Mouse (Mus musculus) neural tube, embryonic 13.5 days (tissue): ENCODE results near the gene Olfr5. TPM values are rescaled to one million over a fixed set of nuclear protein-coding genes. Genes with fewer than 3 reads are reported as not detected.

Experiments
- ATAC-seq: fragments of 200-750 bp; cut with Nextera tagmentation; 2 replicates; pipeline ENCODE4 v1.8.0; 2017; ENCODE audit warnings: low read depth, mild to moderate bottlenecking, moderate TSS enrichment, moderate library complexity
- H3K27ac ChIP-seq: fragments of 300-500 bp; sonication (generic); replicated peaks from 2 replicates; pipeline ENCODE4 v1.5.1; 2015; ENCODE audit warnings: moderate library complexity, mild to moderate bottlenecking, inconsistent platforms
- H3K27me3 ChIP-seq: fragments of 300-500 bp; sonication (generic); 2 replicates; pipeline ENCODE4 v1.6.1; 2015; ENCODE audit warnings: mild to moderate bottlenecking, inconsistent platforms
- H3K36me3 ChIP-seq: fragments of 300-500 bp; sonication (generic); 2 replicates; pipeline ENCODE4 v1.6.1; 2015; ENCODE audit warnings: mild to moderate bottlenecking, inconsistent platforms
- H3K4me1 ChIP-seq: fragments of 300-500 bp; sonication (generic); replicated peaks from 2 replicates; pipeline ENCODE4 v1.6.1; 2015; ENCODE audit warnings: inconsistent platforms
- H3K4me2 ChIP-seq: fragments of 300-500 bp; sonication (generic); 2 replicates; pipeline ENCODE4 v1.6.1; 2015; ENCODE audit warnings: inconsistent platforms, mild to moderate bottlenecking, moderate library complexity
- H3K4me3 ChIP-seq: fragments of 300-500 bp; sonication (generic); 2 replicates; pipeline ENCODE4 v1.5.1; 2015; ENCODE audit warnings: mild to moderate bottlenecking, inconsistent platforms
- H3K9ac ChIP-seq: fragments of 300-500 bp; sonication (generic); 2 replicates; pipeline ENCODE4 v1.6.1; 2015; ENCODE audit warnings: moderate library complexity, mild to moderate bottlenecking, inconsistent platforms
- H3K9me3 ChIP-seq: fragments of 300-500 bp; sonication (generic); 2 replicates; pipeline ENCODE4 v1.6.1; 2016; ENCODE audit warnings: inconsistent platforms
- WGBS: fragments of 180-500 bp; shearing (Covaris S2); methylation state at CpG from one replicate; pipeline ENCODE4 v1.1.7; 2015; 5-methylcytosine and 5-hydroxymethylcytosine counted together
- polyA plus RNA-seq: library from polyadenylated mRNA; unstranded; fragments of >200 nt; fragmentation: Nextera tagmentation; extraction: Ambion mirVana; gene quantifications from 2 replicates; pipeline ENCODE4 v1.2.1, GENCODE M21; 2015

Gene Olfr5
- polyA plus RNA-seq, 1 experiment from 2014 or later: not detected

- ATAC-seq: no peak
- Histone ChIP-seq H3K27me3 (no peaks in the 10 kb centered on the region), H3K4me1 (peaks cover 12% of the 10 kb centered on the region), H3K9me3 (no peaks in the 10 kb centered on the region), H3K36me3 (no peaks in the 10 kb centered on the region), H3K4me2 (no peak within 1 kb of the TSS), H3K9ac (no peak within 1 kb of the TSS), H3K27ac (no peak within 1 kb of the TSS), H3K4me3 (no peak within 1 kb of the TSS)
- 80% methylated on average over 3 of the region's 3 CpGs for WGBS
Observed at GRCm38 (mm10) chr7:6438388-6438787, 48.4 kb downstream of the Olfr5 start, which contains the start of gene Olfr1344. Olfr1344 (plus strand) TSS chr7:6438688.

GRCm38 (mm10) chr7:6430342-6430741, 56.4 kb downstream of the Olfr5 start:
- H3K27me3 ChIP-seq: no peaks in the 10 kb centered on the region
- no peak for ATAC-seq
- 34% methylated on average over 2 of the region's 2 CpGs for WGBS
- H3K9me3 ChIP-seq: peaks cover 7% of the 10 kb centered on the region; the same call in 1 of the 2 replicates
- H3K9ac ChIP-seq: no peak overlapping the region
- no peak overlapping the region for H3K4me2 ChIP-seq
- H3K27ac ChIP-seq: no peak overlapping the region
- H3K36me3 ChIP-seq: peaks cover 5% of the 10 kb centered on the region; the same call in 1 of the 2 replicates
- H3K4me1 ChIP-seq: peaks cover 6% of the 10 kb centered on the region
- H3K4me3 ChIP-seq: no peak overlapping the region

DNA sequence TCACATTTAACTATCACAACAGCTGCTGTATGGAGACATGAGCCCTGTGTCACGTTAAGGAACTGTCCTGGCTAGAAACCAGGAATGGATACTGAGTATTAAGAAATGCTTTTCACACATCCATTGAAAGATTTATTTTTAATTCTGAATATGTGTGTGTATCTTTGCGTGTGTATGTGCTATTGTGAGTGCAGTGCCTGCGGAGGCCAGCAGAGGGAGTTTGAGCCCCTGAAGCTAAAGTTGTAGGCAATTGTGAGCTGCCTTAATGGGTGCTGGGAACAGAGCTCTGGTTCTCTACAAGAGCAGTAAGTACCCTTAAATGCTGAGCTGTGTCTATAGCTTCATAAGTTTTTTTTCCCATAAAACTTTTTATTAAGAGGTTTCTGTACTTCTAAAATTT, 57.4 kb downstream of the Olfr5 start:
- H3K27ac ChIP-seq: no peak overlapping the region
- no peaks in the 10 kb centered on the region for H3K27me3 ChIP-seq
- peaks cover 7% of the 10 kb centered on the region; the same call in 1 of the 2 replicates for H3K9me3 ChIP-seq
- no peaks in the 10 kb centered on the region; the same call in 1 of the 2 replicates for H3K4me1 ChIP-seq
- no peak overlapping the region for H3K9ac ChIP-seq
- WGBS: 87% methylated on average over 3 of the region's 3 CpGs
- peaks cover 5% of the 10 kb centered on the region; the same call in 1 of the 2 replicates for H3K36me3 ChIP-seq
- ATAC-seq: no peak
- H3K4me3 ChIP-seq: no peak overlapping the region
- H3K4me2 ChIP-seq: no peak overlapping the region

Other genes with a start within 250 kb of the Olfr5 start
- gene Epp13, start 234.2 kb downstream of the Olfr5 start, polyA plus RNA-seq: not detected in 2 replicates
- 17.7 and 17.8 TPM in 2 replicates for gene Zfp667, start 200.4 kb downstream of the Olfr5 start, polyA plus RNA-seq
- 10.4 and 14.0 TPM in 2 replicates for gene Zfp583, start 155.7 kb downstream of the Olfr5 start, polyA plus RNA-seq
- 6.7 and 7.4 TPM in 2 replicates for gene Gm3854, start 143.2 kb downstream of the Olfr5 start, polyA plus RNA-seq
- gene Zfp78, start 123.7 kb downstream of the Olfr5 start, polyA plus RNA-seq: 3.5 and 4.5 TPM in 2 replicates
- 12.0 and 15.1 TPM in 2 replicates for gene Zfp28, start 103.6 kb downstream of the Olfr5 start, polyA plus RNA-seq
- gene Smim17, start 88.2 kb downstream of the Olfr5 start, polyA plus RNA-seq: 2.8 and 3.2 TPM in 2 replicates
- gene Gm20715, start 76.7 kb downstream of the Olfr5 start, polyA plus RNA-seq: not detected in 2 replicates
- 0.10 TPM in 1 of 2 replicates, not detected in the other for gene Olfr1344, start 48.3 kb downstream of the Olfr5 start, polyA plus RNA-seq
- gene Olfr1336, start 30.8 kb downstream of the Olfr5 start, polyA plus RNA-seq: not detected in 2 replicates
- gene Olfr1346, start 19.8 kb downstream of the Olfr5 start, polyA plus RNA-seq: not detected in 2 replicates
- not detected in 2 replicates for gene Olfr1347, start 12.8 kb upstream of the Olfr5 start, polyA plus RNA-seq
- gene Olfr1348, start 21.8 kb upstream of the Olfr5 start, polyA plus RNA-seq: not detected in 2 replicates
- not detected in 2 replicates for gene Olfr1349, start 36.0 kb upstream of the Olfr5 start, polyA plus RNA-seq
- not detected in 2 replicates for gene Olfr1350, start 77.9 kb upstream of the Olfr5 start, polyA plus RNA-seq
- gene Zim1, start 209.5 kb upstream of the Olfr5 start, polyA plus RNA-seq: 2.6 and 3.0 TPM in 2 replicates
- 65.2 and 87.1 TPM in 2 replicates for gene Peg3, start 243.5 kb upstream of the Olfr5 start, polyA plus RNA-seq
- gene Usp29, start 243.6 kb upstream of the Olfr5 start, polyA plus RNA-seq: 19.1 and 20.6 TPM in 2 replicates